Mouse (Mus musculus): ENCODE data around the gene Olfr1393.
A peak's percentile ranks its signal among the peaks of the same experiment; 100 is the strongest.

DNA sequence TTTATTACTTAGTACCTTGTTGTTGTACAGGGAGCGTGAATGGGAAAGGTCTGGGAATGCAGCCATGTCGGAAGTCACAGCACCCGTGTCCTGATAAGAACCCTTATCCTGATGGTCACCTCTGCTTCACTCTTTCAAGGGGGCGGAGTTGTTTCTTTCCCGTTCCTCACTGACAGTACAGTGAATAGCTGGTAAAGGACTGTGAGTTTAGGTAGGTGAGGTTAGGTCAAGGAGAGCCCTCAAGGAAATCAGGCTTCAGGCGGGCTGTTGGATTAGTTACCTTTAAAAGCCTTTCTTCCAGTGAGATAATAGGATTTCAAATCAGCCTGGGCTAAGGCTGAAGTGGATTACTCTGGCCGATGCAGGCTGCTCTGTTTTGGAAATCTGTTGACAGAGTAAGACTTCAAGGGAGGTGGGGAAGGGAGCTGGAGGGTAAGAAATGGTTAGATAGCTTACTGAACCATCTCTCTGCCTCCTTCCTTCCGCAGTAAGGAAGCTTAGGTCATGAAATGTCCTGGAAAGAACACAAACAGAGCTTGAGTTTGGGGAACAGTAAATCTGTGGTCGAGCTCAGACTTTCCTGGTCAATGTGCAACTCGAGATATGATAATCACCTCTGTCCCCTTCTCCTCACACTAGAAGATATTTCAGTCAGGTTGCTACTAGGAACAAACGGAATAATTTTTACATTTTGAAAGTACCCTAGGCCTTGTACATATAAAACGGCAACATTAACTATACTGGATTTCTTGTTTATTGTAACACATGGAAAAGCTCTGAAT, 32.3 kb upstream of the Olfr1393 start:
- TF ChIP-seq CTCF (IDR thresholded peaks at IDR 0.05; ENCODE audit: low read depth) (no peak), EP300 (IDR thresholded peaks at IDR 0.05; ENCODE audit: low read depth) (peak; percentile 29; the same call in 1 of the 2 replicates)
